Mouse (Mus musculus): Measurements from ENCODE around the gene Lyve1. TPM values are rescaled to one million over a fixed set of nuclear protein-coding genes. Genes with fewer than 3 reads are reported as not detected.

The Lyve1 gene
- polyA plus RNA-seq (2012; rRNA removed): 4.1 and 5.6 TPM in 2 replicates

DNA sequence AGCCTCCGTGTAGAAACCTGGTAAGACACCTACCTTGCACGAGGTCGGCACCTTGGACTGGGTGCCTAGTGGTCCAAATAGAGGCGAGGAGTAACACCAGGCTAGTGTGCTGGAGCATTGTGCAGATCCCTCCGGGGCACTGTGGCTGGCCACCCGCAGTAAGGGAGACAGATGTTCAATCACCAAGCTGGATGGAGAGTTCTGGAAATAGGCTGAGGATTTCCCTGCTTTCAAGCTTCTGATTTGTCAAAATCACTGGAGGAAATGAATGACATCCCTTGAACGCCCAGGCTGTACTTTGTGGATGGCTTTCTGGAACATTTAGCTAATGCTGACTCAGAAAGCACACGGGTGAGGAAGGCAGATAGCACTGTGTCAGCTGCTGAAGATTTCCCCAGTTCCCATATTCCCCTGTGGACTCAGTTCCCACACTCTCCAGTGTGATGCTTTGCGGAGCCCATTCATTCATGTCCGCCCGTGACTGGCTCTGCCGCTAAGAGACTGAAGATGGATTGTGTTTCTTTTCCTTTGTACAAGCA lies at the start of gene Lyve1:
Lyve1 (minus strand) TSS at position 489 of the 539 bp plus-strand sequence.

DNA sequence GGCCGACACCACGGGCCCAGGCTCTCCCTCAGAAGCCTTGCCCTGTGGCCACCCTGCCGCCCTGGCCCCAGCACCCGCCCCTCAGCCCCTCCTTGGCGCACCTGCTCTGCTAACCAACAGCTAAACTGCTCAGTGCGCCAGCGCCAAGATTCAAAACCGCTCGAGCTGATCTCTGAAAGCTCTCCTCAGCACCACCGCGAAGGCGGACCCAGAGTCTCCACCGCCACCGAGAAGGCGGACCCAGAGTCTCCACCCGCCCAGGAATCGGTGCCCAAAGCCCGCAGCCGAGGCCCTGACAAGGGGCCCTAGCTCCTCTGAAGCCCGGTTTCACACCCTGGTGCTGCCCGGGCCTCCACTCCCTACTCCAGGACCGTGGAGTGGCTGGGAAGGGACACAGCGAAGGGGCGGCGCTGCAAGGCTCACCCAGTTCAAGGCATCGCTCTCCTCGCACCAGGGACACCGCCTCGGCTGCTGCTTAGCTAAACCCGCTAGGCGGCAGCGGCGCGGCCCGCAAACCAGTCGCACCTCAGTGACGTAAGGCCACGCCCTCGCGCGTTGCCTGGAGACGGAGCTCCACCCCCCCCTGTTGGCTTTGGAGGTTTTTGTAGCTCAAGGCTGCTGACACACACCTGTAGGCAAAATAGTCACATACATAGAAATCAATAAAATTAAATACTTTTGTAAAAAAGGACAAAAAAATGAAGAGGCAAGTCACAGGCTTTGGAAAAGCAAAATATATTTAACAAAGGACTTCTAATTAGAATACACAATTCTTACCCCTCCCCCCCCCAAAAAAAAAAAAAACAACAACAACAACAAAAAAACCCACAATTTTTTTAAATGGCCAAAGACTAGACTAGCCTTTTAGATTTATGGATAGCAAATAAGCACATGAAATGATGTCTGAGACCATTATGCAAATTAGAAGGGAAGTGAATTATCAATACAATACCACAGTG lies 18.8 kb downstream of the Lyve1 start, which contains the start of gene Rnf141:
Rnf141 (minus strand) TSS at position 542 of the 959 bp plus-strand sequence.

Other genes with a start within 250 kb of the Lyve1 start
- 68.4 and 71.7 TPM in 2 replicates for gene Sbf2, start 248.3 kb downstream of the Lyve1 start, polyA plus RNA-seq (2012; rRNA removed)
- gene Adm, start 235.6 kb downstream of the Lyve1 start, polyA plus RNA-seq (2012; rRNA removed): 2.5 and 3.2 TPM in 2 replicates
- gene Ampd3, start 95.0 kb downstream of the Lyve1 start, polyA plus RNA-seq (2012; rRNA removed): 13.6 and 17.0 TPM in 2 replicates
- 51.4 TPM in 2 replicates for gene Rnf141, start 18.8 kb downstream of the Lyve1 start, polyA plus RNA-seq (2012; rRNA removed)
- gene Mrvi1, start 119.2 kb upstream of the Lyve1 start, polyA plus RNA-seq (2012; rRNA removed): 0.76 and 1.0 TPM in 2 replicates
- gene Ctr9, start 165.7 kb upstream of the Lyve1 start, polyA plus RNA-seq (2012; rRNA removed): 47.7 and 48.7 TPM in 2 replicates
- gene Eif4g2, start 219.8 kb upstream of the Lyve1 start, polyA plus RNA-seq (2012; rRNA removed): 594 and 609 TPM in 2 replicates